Mouse (Mus musculus): ENCODE measurements at regions not wholly inside any gene's neighbourhood (a gene's known extent, or its start where the extent isn't known, plus 50 kb on each side); places are given as distances from the start of the nearest gene placed in this dataset.

- DNase-seq (ENCODE audit: low read depth, low spot score): no peak
- Histone ChIP-seq H3K9me3 (replicated peaks; ENCODE audit: insufficient read depth, low read length) (no peaks in the 10 kb centered on the region), H3K27me3 (ENCODE audit: control insufficient read depth in 1 of 2, insufficient read depth in 2 of 2, low read length in 2 of 2) (no peaks in the 10 kb centered on the region), H3K27ac (ENCODE audit: control insufficient read depth, low read depth, low read length) (no peak overlapping the region), H3K36me3 (ENCODE audit: control insufficient read depth in 1 of 2, insufficient read depth in 2 of 2, low read length in 2 of 2) (no peaks in the 10 kb centered on the region), H3K4me1 (ENCODE audit: control insufficient read depth in 1 of 2, insufficient read depth in 2 of 2, low read length in 2 of 2) (no peaks in the 10 kb centered on the region), H3K4me3 (ENCODE audit: control insufficient read depth in 1 of 2, insufficient read depth in 1 of 2, low read depth in 2 of 2, low read length in 2 of 2) (no peak overlapping the region), H3K79me2 (ENCODE audit: control insufficient read depth, insufficient read depth, low read length, poor library complexity) (no peaks in the 10 kb centered on the region), H3K9ac (ENCODE audit: control insufficient read depth, low read depth, low read length, poor library complexity, severe bottlenecking) (no peak overlapping the region)
- no peak for TF ChIP-seq SMC3 (IDR thresholded peaks at IDR 0.05; ENCODE audit: low read depth, low read length)
- TF ChIP-seq GABPA (IDR thresholded peaks at IDR 0.05; ENCODE audit: low read depth, low read length): no peak
- TF ChIP-seq E2F4 (IDR thresholded peaks at IDR 0.05; ENCODE audit: borderline replicate concordance, low read depth, low read length): no peak
- TF ChIP-seq ZC3H11A (IDR thresholded peaks at IDR 0.05; ENCODE audit: low read depth, low read length): no peak
- no peak for TF ChIP-seq CTCF (IDR thresholded peaks at IDR 0.05 in 2 of 3, conservative IDR thresholded peaks at IDR 0.05 in 1 of 3; ENCODE audit: control insufficient read depth in 1 of 3, insufficient read depth in 1 of 3, low read depth in 2 of 3, low read length in 3 of 3, poor library complexity in 1 of 3, severe bottlenecking in 1 of 3)
Measured at GRCm38 (mm10) chr5:75784998-75785593, 193.2 kb downstream of the Kdr start.

- Histone ChIP-seq H3K9ac (ENCODE audit: control insufficient read depth, low read depth, low read length, poor library complexity, severe bottlenecking) (no peak overlapping the region), H3K9me3 (replicated peaks; ENCODE audit: insufficient read depth, low read length) (no peaks in the 10 kb centered on the region), H3K27me3 (ENCODE audit: control insufficient read depth in 1 of 2, insufficient read depth in 2 of 2, low read length in 2 of 2) (no peaks in the 10 kb centered on the region), H3K79me2 (ENCODE audit: control insufficient read depth, insufficient read depth, low read length, poor library complexity) (no peaks in the 10 kb centered on the region), H3K4me1 (ENCODE audit: control insufficient read depth in 1 of 2, insufficient read depth in 2 of 2, low read length in 2 of 2) (peaks cover 17 to 18% of the 10 kb centered on the region in 2 experiments), H3K27ac (ENCODE audit: control insufficient read depth, low read depth, low read length) (no peak overlapping the region), H3K36me3 (ENCODE audit: control insufficient read depth in 1 of 2, insufficient read depth in 2 of 2, low read length in 2 of 2) (peaks cover 0 to 25% of the 10 kb centered on the region in 2 experiments; a peak in 2 of 4 replicates), H3K4me3 (ENCODE audit: control insufficient read depth in 1 of 2, insufficient read depth in 1 of 2, low read depth in 2 of 2, low read length in 2 of 2) (no peak overlapping the region)
- TF ChIP-seq MYB (IDR thresholded peaks at IDR 0.05; ENCODE audit: low read depth, low read length) (no peak), BHLHE40 (IDR thresholded peaks at IDR 0.05; ENCODE audit: borderline replicate concordance, low read depth, low read length) (no peak), MAZ (IDR thresholded peaks at IDR 0.05; ENCODE audit: low read depth, low read length) (no peak), JUND (IDR thresholded peaks at IDR 0.05; ENCODE audit: low read depth, low read length) (no peak), TAL1 (IDR thresholded peaks at IDR 0.05; ENCODE audit: low read length) (no peak), MYC (IDR thresholded peaks at IDR 0.05; ENCODE audit: low read depth, low read length) (no peak)
- DNase-seq (ENCODE audit: low read depth, low spot score): no peak
Measured at GRCm38 (mm10) chr5:75770592-75770991, 195.9 kb downstream of the Kit start.

- Histone ChIP-seq H3K4me1 (ENCODE audit: control insufficient read depth in 1 of 2, insufficient read depth in 2 of 2, low read length in 2 of 2) (peaks cover 23 to 30% of the 10 kb centered on the region in 2 experiments), H3K9me3 (replicated peaks; ENCODE audit: insufficient read depth, low read length) (no peaks in the 10 kb centered on the region), H3K9ac (ENCODE audit: control insufficient read depth, low read depth, low read length, poor library complexity, severe bottlenecking) (no peak overlapping the region), H3K4me3 (ENCODE audit: control insufficient read depth in 1 of 2, insufficient read depth in 1 of 2, low read depth in 2 of 2, low read length in 2 of 2) (no peak overlapping the region), H3K27me3 (ENCODE audit: control insufficient read depth in 1 of 2, insufficient read depth in 2 of 2, low read length in 2 of 2) (no peaks in the 10 kb centered on the region), H3K79me2 (ENCODE audit: control insufficient read depth, insufficient read depth, low read length, poor library complexity) (no peaks in the 10 kb centered on the region), H3K27ac (ENCODE audit: control insufficient read depth, low read depth, low read length) (peak overlapping the region; percentile 41), H3K36me3 (ENCODE audit: control insufficient read depth in 1 of 2, insufficient read depth in 2 of 2, low read length in 2 of 2) (peaks cover 0 to 38% of the 10 kb centered on the region in 2 experiments; a peak in 2 of 4 replicates)
- peak; percentile 64 for DNase-seq (ENCODE audit: low read depth, low spot score)
- TF ChIP-seq BHLHE40 (IDR thresholded peaks at IDR 0.05; ENCODE audit: borderline replicate concordance, low read depth, low read length): no peak
- TF ChIP-seq RCOR1 (IDR thresholded peaks at IDR 0.05; ENCODE audit: low read depth, low read length): 0 out of 2 replicates have a peak, but pooled peaks have one; percentile 43
- TF ChIP-seq GATA1 (IDR thresholded peaks at IDR 0.05; ENCODE audit: low read depth, low read length): no peak
- TF ChIP-seq JUND (IDR thresholded peaks at IDR 0.05; ENCODE audit: low read depth, low read length): no peak
- TF ChIP-seq SMC3 (IDR thresholded peaks at IDR 0.05; ENCODE audit: low read depth, low read length): no peak
- peak; percentile 39 to 63 for TF ChIP-seq EP300 (IDR thresholded peaks at IDR 0.05; ENCODE audit: low read depth in 1 of 2, low read length in 2 of 2)
Measured at GRCm38 (mm10) chr5:75767213-75767612, 192.5 kb downstream of the Kit start.

Data from MEL (cell line).